Mouse (Mus musculus): ENCODE measurements around the gene Zfhx2.

GRCm38 (mm10) chr14:55139313-55139712, 47.2 kb upstream of the Zfhx2 start:
- TF ChIP-seq CTCF (conservative IDR thresholded peaks at IDR 0.05 in 1 of 2, IDR thresholded peaks at IDR 0.05 in 1 of 2; ENCODE audit: low read depth in 2 of 2, low read length in 2 of 2) (no peak), ZNF384 (IDR thresholded peaks at IDR 0.05; ENCODE audit: low read depth, low read length) (no peak), BHLHE40 (IDR thresholded peaks at IDR 0.05; ENCODE audit: low read depth, low read length) (no peak), CHD2 (IDR thresholded peaks at IDR 0.05; ENCODE audit: low read length) (no peak), USF2 (conservative IDR thresholded peaks at IDR 0.05; ENCODE audit: low read depth, low read length) (no peak), ZKSCAN1 (IDR thresholded peaks at IDR 0.05; ENCODE audit: borderline replicate concordance, low read depth, low read length) (no peak), POLR2A (IDR thresholded peaks at IDR 0.05; ENCODE audit: low read depth, low read length) (no peak)
